Mouse (Mus musculus) layer of hippocampus, adult 9-11 months (tissue): ENCODE measurements around the gene Wfdc11.
"Not testable (repeated sequence)": the region's sequence is repeated elsewhere in the genome, so short reads cannot be mapped to it uniquely, and the experiment has no call there.

Experiments
- DNase-seq: peaks from one replicate; pipeline ENCODE4 v3.0.0; 2022

Wfdc11 gene

GRCm38 (mm10) chr2:164638696-164639095, 35.2 kb downstream of the Wfdc11 start, which contains the start of gene Wfdc16:
Wfdc16 (minus strand) TSS chr2:164638796.
- DNase-seq = no peak

GRCm38 (mm10) chr2:164635266-164635665, 38.6 kb downstream of the Wfdc11 start:
- DNase-seq = no peak

- DNase-seq = no peak
Observed at GRCm38 (mm10) chr2:164621775-164622174, 52.1 kb downstream of the Wfdc11 start.

GRCm38 (mm10) chr2:164619050-164619449, 54.8 kb downstream of the Wfdc11 start:
- no peak for DNase-seq

GRCm38 (mm10) chr2:164615386-164615785, 58.5 kb downstream of the Wfdc11 start:
- DNase-seq = no peak

GRCm38 (mm10) chr2:164613471-164613870, 60.4 kb downstream of the Wfdc11 start, which contains the start of the genes Wfdc6b and Wfdc8:
Wfdc6b (plus strand) TSS chr2:164613522.
Wfdc8 (minus strand) TSS chr2:164613626.
- DNase-seq = not testable (repeated sequence)
